In genomic region chr6:41266140-41266539, GRCm38 (mm10) we compare ENCODE assay signal across 34 mouse cellular contexts. TPM values are rescaled to one million over a fixed set of nuclear protein-coding genes. Genes with fewer than 3 reads are reported as not detected.
DNase-seq lines count a peak whose midpoint lies in the region; ATAC-seq and TF ChIP-seq lines count a peak whose summit lies in the region.
"Had no signal": no experiment of that assay in that cellular context is flagged by ENCODE, and none has a peak within 500 bp of the region (broad histone marks: within the 10 kb centered on the region; RNA-seq: fewer than 3 reads in every experiment).

No protein-coding gene starts in this region.

- no peaks in the 10 kb centered on the region for H3K36me3 ChIP-seq in forebrain, postnatal 0 days (ENCODE audit: insufficient read depth)
- H3K36me3 ChIP-seq in forebrain, embryonic 12.5 days (replicated peaks) = no peaks in the 10 kb centered on the region
- no peaks in the 10 kb centered on the region for H3K36me3 ChIP-seq in hindbrain, embryonic 14.5 days (replicated peaks; ENCODE audit: control insufficient read depth, insufficient read depth)
- H3K36me3 ChIP-seq: forebrain, embryonic 10.5 days; G1E; hindbrain, embryonic 12.5 days; intestine, embryonic 15.5 days had no signal

- ATAC-seq in forebrain, postnatal 0 days = peak; percentile 23; the same call in 1 of the 2 replicates
- ATAC-seq in forebrain, embryonic 12.5 days (ENCODE audit: low FRiP score) = no peak
- no peak for ATAC-seq in hindbrain, embryonic 14.5 days (ENCODE audit: low FRiP score)
- ATAC-seq: forebrain, embryonic 16.5 days; hindbrain, embryonic 16.5 days; intestine, embryonic 15.5 days; Patski had no signal

- 71% methylated on average over 6 of the region's 6 CpGs for WGBS in forebrain, postnatal 0 days
- 93% methylated on average over 6 of the region's 6 CpGs for WGBS in forebrain, embryonic 12.5 days
- WGBS in hindbrain, embryonic 14.5 days = 92% methylated on average over 6 of the region's 6 CpGs

- no peaks in the 10 kb centered on the region for H3K4me1 ChIP-seq in forebrain, postnatal 0 days (ENCODE audit: insufficient read depth)
- H3K4me1 ChIP-seq in forebrain, embryonic 12.5 days = no peaks in the 10 kb centered on the region
- no peaks in the 10 kb centered on the region for H3K4me1 ChIP-seq in hindbrain, embryonic 14.5 days (replicated peaks; ENCODE audit: control insufficient read depth, insufficient read depth, low read length)
- H3K4me1 ChIP-seq: forebrain, embryonic 10.5 days; hindbrain, embryonic 12.5 days; intestine, embryonic 15.5 days had no signal

- H3K27me3 ChIP-seq in forebrain, postnatal 0 days (ENCODE audit: insufficient read depth, low read length) = no peaks in the 10 kb centered on the region
- no peaks in the 10 kb centered on the region for H3K27me3 ChIP-seq in forebrain, embryonic 12.5 days
- no peaks in the 10 kb centered on the region for H3K27me3 ChIP-seq in hindbrain, embryonic 14.5 days (ENCODE audit: control insufficient read depth, insufficient read depth, low read length)
- H3K27me3 ChIP-seq: CH12.LX; hindbrain, embryonic 12.5 days; intestine, embryonic 15.5 days had no signal

- TF ChIP-seq CTCF in forebrain, postnatal 0 days (IDR thresholded peaks at IDR 0.05; ENCODE audit: low read depth) = no peak

- no peak overlapping the region for H3K4me2 ChIP-seq in forebrain, postnatal 0 days (ENCODE audit: low read depth)
- H3K4me2 ChIP-seq in forebrain, embryonic 12.5 days = no peak overlapping the region
- H3K4me2 ChIP-seq in hindbrain, embryonic 14.5 days (replicated peaks) = no peak overlapping the region
- H3K4me2 ChIP-seq: heart, embryonic 11.5 days; hindbrain, embryonic 12.5 days; intestine, embryonic 15.5 days had no signal

- H3K9me3 ChIP-seq in forebrain, postnatal 0 days (ENCODE audit: low read length) = no peaks in the 10 kb centered on the region
- H3K9me3 ChIP-seq in forebrain, embryonic 12.5 days = no peaks in the 10 kb centered on the region
- H3K9me3 ChIP-seq in hindbrain, embryonic 14.5 days (ENCODE audit: control insufficient read depth, low read length) = no peaks in the 10 kb centered on the region
- H3K9me3 ChIP-seq: G1E; hindbrain, embryonic 12.5 days; intestine, embryonic 15.5 days had no signal

- H3K27ac ChIP-seq in forebrain, postnatal 0 days (ENCODE audit: low read depth, low read length) = no peak overlapping the region
- H3K27ac ChIP-seq in forebrain, embryonic 12.5 days = no peak overlapping the region
- no peak overlapping the region for H3K27ac ChIP-seq in hindbrain, embryonic 14.5 days
- H3K27ac ChIP-seq: forebrain, embryonic 10.5 days; gastrocnemius, adult 2 months; hindbrain, embryonic 12.5 days; intestine, embryonic 15.5 days had no signal

- H3K4me3 ChIP-seq in forebrain, postnatal 0 days (ENCODE audit: low read depth, low read length) = no peak overlapping the region
- no peak overlapping the region for H3K4me3 ChIP-seq in forebrain, embryonic 12.5 days (replicated peaks)
- H3K4me3 ChIP-seq in hindbrain, embryonic 14.5 days (replicated peaks; ENCODE audit: low read length) = no peak overlapping the region
- H3K4me3 ChIP-seq: forebrain, embryonic 10.5 days; gastrocnemius, adult 2 months; hindbrain, embryonic 12.5 days; intestine, embryonic 15.5 days had no signal

- no peak for DNase-seq in forebrain, postnatal 0 days
- DNase-seq in frontal cortex, postnatal 36 days (ENCODE audit: low spot score in 2 of 2) = peak; percentile 12 to 25
- DNase-seq in frontal cortex, postnatal 25 days (ENCODE audit: low spot score in 2 of 2) = no peak
- peak; percentile 61 for DNase-seq in brain, adult 2 months (ENCODE audit: low read depth, low spot score)
- peak; percentile 60 for DNase-seq in telencephalon, adult 2 months (ENCODE audit: low read depth, low spot score)
- DNase-seq in hindbrain, embryonic 14.5 days (ENCODE audit: low spot score) = no peak
- DNase-seq: adrenal gland, postnatal 14 days; B cell, adult 2 months; cerebellum, adult 18-20 months; cerebellum, adult 9-10 months; cerebellum, postnatal 14 days; gastrocnemius, adult 2 months; gastrocnemius, postnatal 14 days; heart, adult 11 months; kidney, adult 11 months had no signal

- no peak overlapping the region for H3K9ac ChIP-seq in forebrain, postnatal 0 days
- no peak overlapping the region for H3K9ac ChIP-seq in forebrain, embryonic 12.5 days
- H3K9ac ChIP-seq in hindbrain, embryonic 14.5 days = no peak overlapping the region
- H3K9ac ChIP-seq: hindbrain, embryonic 12.5 days; intestine, embryonic 15.5 days had no signal

RNA-seq across cellular contexts. Expression of gene Try4, which starts 35.9 kb away (rescaled TPM):
- not detected in 2 replicates for total RNA-seq in forebrain, postnatal 0 days (2014; rRNA removed)
- not detected in 2 replicates for polyA plus RNA-seq in forebrain, postnatal 0 days (2015; fragmentation: Nextera tagmentation; extraction: Ambion mirVana)
- not detected in 2 replicates for polyA plus RNA-seq in forebrain, embryonic 12.5 days (2016; fragmentation: Nextera tagmentation; extraction: Ambion mirVana)
- not detected in 2 replicates for polyA plus RNA-seq in hindbrain, embryonic 14.5 days (2014; fragmentation: Nextera tagmentation; extraction: Ambion mirVana)
- total RNA-seq: adrenal gland, adult 18-20 months; adrenal gland, postnatal 14 days; CH12.LX; G1E; gastrocnemius, adult 2 months; gastrocnemius, postnatal 14 days; gastrocnemius, postnatal 4 days; heart, adult 8-10 months; heart, postnatal 25 days; hematopoietic stem cell, adult 5-6 weeks had no signal
- polyA plus RNA-seq: embryonic facial prominence, embryonic 11.5 days; embryonic facial prominence, embryonic 14.5 days; forebrain, embryonic 10.5 days; forebrain, embryonic 16.5 days; G1E; heart, embryonic 11.5 days; heart, embryonic 14.5 days; heart, postnatal 0 days; hindbrain, embryonic 12.5 days; hindbrain, embryonic 16.5 days; Patski had no signal

RNA-seq across cellular contexts. Expression of gene Try5, which starts 50.5 kb away (rescaled TPM):
- 1.7 TPM in 1 of 2 replicates, not detected in the other for total RNA-seq in forebrain, postnatal 0 days (2014; rRNA removed)
- polyA plus RNA-seq in forebrain, postnatal 0 days (2015; fragmentation: Nextera tagmentation; extraction: Ambion mirVana) = 0.53 and 0.55 TPM in 2 replicates
- polyA plus RNA-seq in forebrain, embryonic 12.5 days (2016; fragmentation: Nextera tagmentation; extraction: Ambion mirVana) = 0.33 TPM in 1 of 2 replicates, not detected in the other
- polyA plus RNA-seq in hindbrain, embryonic 14.5 days (2014; fragmentation: Nextera tagmentation; extraction: Ambion mirVana) = 0.27 TPM in 1 of 2 replicates, not detected in the other
- total RNA-seq: adrenal gland, adult 18-20 months; adrenal gland, postnatal 14 days; G1E; gastrocnemius, adult 2 months; gastrocnemius, postnatal 14 days; gastrocnemius, postnatal 4 days; heart, adult 8-10 months; heart, postnatal 25 days; hematopoietic stem cell, adult 5-6 weeks had no signal
- polyA plus RNA-seq: embryonic facial prominence, embryonic 11.5 days; embryonic facial prominence, embryonic 14.5 days; forebrain, embryonic 10.5 days; forebrain, embryonic 16.5 days; G1E; heart, embryonic 11.5 days; heart, embryonic 14.5 days; heart, postnatal 0 days; hindbrain, embryonic 12.5 days; Patski had no signal

Comparison
In these comparisons a context has a peak if more than half of its experiments do, and no peak if none do; other contexts are left out.
1. DNase-seq: peak in frontal cortex, postnatal 36 days (2 of 2), brain, adult 2 months (single experiment) and telencephalon, adult 2 months (single experiment); none in forebrain, postnatal 0 days (single experiment), frontal cortex, postnatal 25 days (0 of 2) and hindbrain, embryonic 14.5 days (single experiment).